Mouse (Mus musculus) C2C12 (cell line): ENCODE results near the gene Zfp771.

Experiments used
- CEBPB ChIP-seq: IDR thresholded peaks from one replicate; pipeline ENCODE4 v1.6.1; 2011; ENCODE audit warnings: low read depth, mild to moderate bottlenecking, control low read depth, moderate library complexity
- CTCF ChIP-seq: IDR thresholded peaks from one replicate; pipeline ENCODE4 v1.5.1; 2011; ENCODE audit not compliant: control insufficient read depth, insufficient read depth, insufficient read length
- MYOD1 ChIP-seq: IDR thresholded peaks from one replicate; pipeline ENCODE4 v1.6.1; 2011; ENCODE audit warnings: low read depth; ENCODE audit not compliant: control insufficient read depth, insufficient read length

DNA sequence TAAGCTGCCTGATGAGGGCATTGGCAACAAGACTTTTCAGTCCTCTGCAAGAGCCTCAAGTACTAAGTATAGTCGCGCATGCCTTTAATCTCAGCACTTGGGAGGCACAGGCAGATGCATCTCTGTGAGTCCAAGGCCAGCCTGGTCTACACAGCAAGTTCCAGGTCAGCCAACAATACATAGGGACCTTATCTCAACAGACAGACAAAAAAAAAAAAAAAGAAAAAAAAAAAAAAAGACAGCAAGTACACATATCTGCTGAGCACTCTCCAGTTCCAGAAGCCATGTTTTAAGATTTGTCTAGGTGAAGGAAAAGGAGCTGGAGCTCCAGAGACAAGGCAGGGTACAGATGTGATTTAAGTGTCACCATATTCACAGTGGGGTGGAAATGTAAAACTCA is 11.9 kb downstream of the Zfp771 start:
- TF ChIP-seq CEBPB = no peak
- no peak for TF ChIP-seq CTCF
- TF ChIP-seq MYOD1 = no peak
